Mouse (Mus musculus) ES-Bruce4 (cell line): ENCODE data around the gene Slc47a2.

Experiments
- CTCF ChIP-seq: IDR thresholded peaks from one replicate; pipeline ENCODE4 v1.8.1; 2011; ENCODE audit warnings: low read depth, low read length
- EP300 ChIP-seq: IDR thresholded peaks from 2 replicates; pipeline ENCODE4 v1.6.1; 2011; ENCODE audit warnings: low read depth, low read length; ENCODE audit not compliant: insufficient read depth
- POLR2A ChIP-seq: IDR thresholded peaks from one replicate; pipeline ENCODE4 v1.8.1; 2011; ENCODE audit warnings: low read length; ENCODE audit not compliant: insufficient read depth

- TF ChIP-seq CTCF (no peak), POLR2A (no peak), EP300 (no peak)
Measured at GRCm38 (mm10) chr11:61307795-61308194, 34.9 kb downstream of the Slc47a2 start.
